Mouse (Mus musculus) kidney, adult 2 months (tissue): Measurements from ENCODE around the gene Prickle3.

Experiments used
- CTCF ChIP-seq: fragments of 200-500 bp; conservative IDR thresholded peaks from 2 replicates; pipeline ENCODE4 v1.5.1; 2011; ENCODE audit warnings: low read depth, mild to moderate bottlenecking, control low read depth, low read length, moderate library complexity, mixed read lengths; ENCODE audit not compliant: insufficient read depth, insufficient read length
- POLR2A ChIP-seq: fragments of 200-500 bp; IDR thresholded peaks from one replicate; pipeline ENCODE4 v1.6.1; 2011; ENCODE audit warnings: low read depth, low read length, control low read depth

GRCm38 (mm10) chrX:7610536-7611258 lies 46.4 kb upstream of the Prickle3 start:
- TF ChIP-seq CTCF (no peak), POLR2A (no peak)
